Mouse (Mus musculus) ES-Bruce4 (cell line): Measurements from ENCODE around the gene Gm20518. TPM values are rescaled to one million over a fixed set of nuclear protein-coding genes. Genes with fewer than 3 reads are reported as not detected.

Experiments
- H3K27ac ChIP-seq: 2 replicates; pipeline ENCODE4 v1.5.1; 2012; ENCODE audit warnings: low read length, inconsistent platforms; ENCODE audit not compliant: insufficient read depth
- H3K27me3 ChIP-seq: 2 replicates; pipeline ENCODE4 v1.6.1; 2012; ENCODE audit warnings: mild to moderate bottlenecking, low read length, inconsistent platforms; ENCODE audit not compliant: control insufficient read depth, poor library complexity, insufficient read depth, severe bottlenecking
- H3K36me3 ChIP-seq: 2 replicates; pipeline ENCODE4 v1.6.1; 2012; ENCODE audit warnings: inconsistent platforms, mild to moderate bottlenecking, low read length, moderate library complexity; ENCODE audit not compliant: control insufficient read depth, poor library complexity, insufficient read depth, severe bottlenecking
- H3K4me1 ChIP-seq: one replicate; pipeline ENCODE4 v1.8.1; 2011; ENCODE audit warnings: low read length; ENCODE audit not compliant: control insufficient read depth, insufficient read depth
- H3K4me3 ChIP-seq: 2 replicates; pipeline ENCODE4 v1.5.1; 2011; ENCODE audit warnings: low read depth, mild to moderate bottlenecking, low read length
- H3K9ac ChIP-seq: 2 replicates; pipeline ENCODE4 v1.6.1; 2012; ENCODE audit warnings: low read depth, mild to moderate bottlenecking, inconsistent platforms; ENCODE audit not compliant: poor library complexity, severe bottlenecking
- H3K9me3 ChIP-seq: replicated peaks from 2 replicates; pipeline ENCODE4 v1.6.1; 2012; ENCODE audit warnings: mild to moderate bottlenecking, low read length, inconsistent platforms; ENCODE audit not compliant: control insufficient read depth, poor library complexity, insufficient read depth, severe bottlenecking
- CTCF ChIP-seq: IDR thresholded peaks from one replicate; pipeline ENCODE4 v1.8.1; 2011; ENCODE audit warnings: low read depth, low read length
- EP300 ChIP-seq: IDR thresholded peaks from 2 replicates; pipeline ENCODE4 v1.6.1; 2011; ENCODE audit warnings: low read depth, low read length; ENCODE audit not compliant: insufficient read depth
- POLR2A ChIP-seq: IDR thresholded peaks from one replicate; pipeline ENCODE4 v1.8.1; 2011; ENCODE audit warnings: low read length; ENCODE audit not compliant: insufficient read depth
- polyA plus RNA-seq: library from polyadenylated mRNA; stranded (reverse); fragments of >200 nt; gene quantifications from 2 replicates; pipeline ENCODE4 v1.2.4, GENCODE M21; 2011; ENCODE audit warnings: low read depth; ENCODE audit not compliant: missing spikeins, insufficient read depth, insufficient read length

Gm20518 gene
- polyA plus RNA-seq, 1 experiment, result not detected

- no peaks in the 10 kb centered on the region for H3K27me3 ChIP-seq
- no peaks in the 10 kb centered on the region for H3K9me3 ChIP-seq
- H3K4me1 ChIP-seq, result peaks cover 6% of the 10 kb centered on the region
- H3K27ac ChIP-seq, result no peak overlapping the region
- no peak overlapping the region for H3K9ac ChIP-seq
- no peak for TF ChIP-seq CTCF
- TF ChIP-seq EP300, result no peak
- TF ChIP-seq POLR2A, result no peak
- H3K36me3 ChIP-seq, result no peaks in the 10 kb centered on the region
- no peak overlapping the region for H3K4me3 ChIP-seq
These were observed 42.3 kb upstream of the Gm20518 start for GRCm38 (mm10) chr16:17933594-17934444.

- Histone ChIP-seq H3K4me3 (no peak overlapping the region), H3K36me3 (no peaks in the 10 kb centered on the region), H3K27ac (no peak overlapping the region), H3K9me3 (no peaks in the 10 kb centered on the region), H3K9ac (no peak overlapping the region), H3K4me1 (peaks cover 6% of the 10 kb centered on the region), H3K27me3 (no peaks in the 10 kb centered on the region)
- TF ChIP-seq POLR2A (no peak), EP300 (no peak), CTCF (no peak)
These were observed 40.5 kb upstream of the Gm20518 start for GRCm38 (mm10) chr16:17931906-17932460.

- H3K9ac ChIP-seq, result no peak overlapping the region
- no peak for TF ChIP-seq CTCF
- TF ChIP-seq POLR2A, result no peak
- TF ChIP-seq EP300, result no peak
- no peaks in the 10 kb centered on the region for H3K9me3 ChIP-seq
- H3K27me3 ChIP-seq, result no peaks in the 10 kb centered on the region
- peaks cover 9% of the 10 kb centered on the region for H3K36me3 ChIP-seq
- H3K4me1 ChIP-seq, result peaks cover 6% of the 10 kb centered on the region
- H3K4me3 ChIP-seq, result no peak overlapping the region
- H3K27ac ChIP-seq, result peak overlapping the region; percentile 70
These were observed 38.2 kb upstream of the Gm20518 start for GRCm38 (mm10) chr16:17929631-17930030.

GRCm38 (mm10) chr16:17929211-17929610 is 37.7 kb upstream of the Gm20518 start:
- TF ChIP-seq POLR2A (no peak), EP300 (peak; percentile 63; the same call in 1 of the 2 replicates), CTCF (no peak)
- H3K27ac ChIP-seq, result peak overlapping the region; percentile 70
- H3K4me3 ChIP-seq, result no peak overlapping the region
- peaks cover 6% of the 10 kb centered on the region for H3K4me1 ChIP-seq
- peaks cover 9% of the 10 kb centered on the region for H3K36me3 ChIP-seq
- no peak overlapping the region for H3K9ac ChIP-seq
- no peaks in the 10 kb centered on the region for H3K9me3 ChIP-seq
- H3K27me3 ChIP-seq, result no peaks in the 10 kb centered on the region

GRCm38 (mm10) chr16:17928627-17929104 is 37.2 kb upstream of the Gm20518 start:
- peak overlapping the region; percentile 91 for H3K9ac ChIP-seq
- peaks cover 9% of the 10 kb centered on the region for H3K36me3 ChIP-seq
- H3K9me3 ChIP-seq, result no peaks in the 10 kb centered on the region
- peak overlapping the region; percentile 96 for H3K27ac ChIP-seq
- H3K4me1 ChIP-seq, result peaks cover 6% of the 10 kb centered on the region
- no peaks in the 10 kb centered on the region for H3K27me3 ChIP-seq
- TF ChIP-seq POLR2A, result no peak
- TF ChIP-seq CTCF, result peak; percentile 34
- peak; percentile 68; the same call in 1 of the 2 replicates for TF ChIP-seq EP300
- H3K4me3 ChIP-seq, result peak overlapping the region; percentile 77

- Histone ChIP-seq H3K9ac (peak within 1 kb of the TSS; percentile 91), H3K36me3 (peaks cover 9% of the 10 kb centered on the region), H3K27me3 (no peaks in the 10 kb centered on the region), H3K4me3 (peak within 1 kb of the TSS; percentile 77), H3K4me1 (peaks cover 6% of the 10 kb centered on the region), H3K27ac (peak within 1 kb of the TSS; percentile 96), H3K9me3 (no peaks in the 10 kb centered on the region)
- TF ChIP-seq CTCF (no peak), POLR2A (peak; percentile 42)
These were observed 36.7 kb upstream of the Gm20518 start, which contains the start of gene Slc25a1 for GRCm38 (mm10) chr16:17928087-17928580. Gene Slc25a1, minus strand, starts transcription at chr16:17928219.
